Mouse (Mus musculus) lung, adult 2 months (tissue): Measurements from ENCODE around the gene Cfap61.

ENCODE experiments used
- CTCF ChIP-seq: fragments of 200-500 bp; IDR thresholded peaks from 2 replicates; pipeline ENCODE4 v1.5.1; 2011; ENCODE audit warnings: mild to moderate bottlenecking, low read length, control low read depth; ENCODE audit not compliant: insufficient read depth
- POLR2A ChIP-seq: fragments of 200-500 bp; IDR thresholded peaks from 2 replicates; pipeline ENCODE4 v1.6.1; 2011; ENCODE audit warnings: low read depth, mild to moderate bottlenecking, control low read depth, low read length, borderline replicate concordance; ENCODE audit errors: extremely low read depth

DNA sequence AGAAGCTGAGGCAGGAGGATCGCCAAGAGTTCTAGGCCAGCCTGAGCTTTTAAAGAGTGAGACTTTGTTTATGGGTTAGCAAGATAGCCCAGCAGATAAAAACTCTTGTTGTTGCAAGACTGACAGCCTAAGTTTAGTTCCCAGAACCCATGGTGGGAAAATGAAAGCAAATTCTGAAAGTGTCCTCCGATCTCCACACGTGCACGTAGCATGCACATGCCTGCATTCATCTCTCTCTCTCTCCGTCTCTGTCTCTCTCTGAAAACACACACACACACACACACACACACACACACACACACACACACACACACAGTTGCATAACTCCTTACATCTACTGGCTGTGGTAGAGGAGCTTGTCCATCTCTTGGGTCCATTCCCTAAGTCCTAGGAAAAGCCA, 182.1 kb downstream of the Cfap61 start:
- TF ChIP-seq CTCF (no peak), POLR2A (no peak)
